Mouse (Mus musculus): ENCODE data around the gene Cacnb1.

The Cacnb1 gene

DNA sequence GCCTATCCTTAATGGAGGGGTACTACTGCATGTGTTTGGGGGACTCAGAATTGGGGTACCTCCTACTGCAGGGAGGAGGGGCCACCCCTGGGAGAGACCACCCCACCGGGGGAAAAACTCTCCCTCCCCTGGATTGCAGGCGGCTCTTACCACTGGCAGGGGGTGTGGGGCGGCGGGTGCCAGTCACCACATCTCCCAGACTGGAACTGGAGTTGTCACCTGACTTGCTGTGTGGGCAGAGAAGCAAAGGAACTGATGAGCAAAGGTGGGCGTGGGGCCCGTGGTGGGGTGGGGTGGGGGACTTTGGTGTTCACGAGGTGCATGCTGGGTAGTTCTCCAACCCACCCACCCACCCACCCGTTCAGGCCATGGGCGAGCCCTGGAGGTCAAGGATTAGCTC, 11.1 kb downstream of the Cacnb1 start:
- Histone ChIP-seq H3K27me3 (ENCODE audit: control insufficient read depth, insufficient read depth, low read length, poor library complexity, severe bottlenecking) (no peaks in the 10 kb centered on the region), H3K36me3 (ENCODE audit: control insufficient read depth, insufficient read depth, low read length, poor library complexity, severe bottlenecking) (no peaks in the 10 kb centered on the region; the same call in 1 of the 2 replicates)
- DNase-seq (ENCODE audit: low read depth, low spot score), result no peak

GRCm38 (mm10) chr11:98008087-98008486, 14.7 kb downstream of the Cacnb1 start:
- Histone ChIP-seq H3K27me3 (ENCODE audit: control insufficient read depth, insufficient read depth, low read length, poor library complexity, severe bottlenecking) (no peaks in the 10 kb centered on the region), H3K36me3 (ENCODE audit: control insufficient read depth, insufficient read depth, low read length, poor library complexity, severe bottlenecking) (no peaks in the 10 kb centered on the region)
- DNase-seq (ENCODE audit: low read depth, low spot score), result peak; percentile 54

GRCm38 (mm10) chr11:98005686-98006085, 17.1 kb downstream of the Cacnb1 start:
- H3K36me3 ChIP-seq (ENCODE audit: control insufficient read depth, insufficient read depth, low read length, poor library complexity, severe bottlenecking), result no peaks in the 10 kb centered on the region
- H3K27me3 ChIP-seq (ENCODE audit: control insufficient read depth, insufficient read depth, low read length, poor library complexity, severe bottlenecking), result no peaks in the 10 kb centered on the region
- DNase-seq (ENCODE audit: low read depth, low spot score), result no peak

DNA sequence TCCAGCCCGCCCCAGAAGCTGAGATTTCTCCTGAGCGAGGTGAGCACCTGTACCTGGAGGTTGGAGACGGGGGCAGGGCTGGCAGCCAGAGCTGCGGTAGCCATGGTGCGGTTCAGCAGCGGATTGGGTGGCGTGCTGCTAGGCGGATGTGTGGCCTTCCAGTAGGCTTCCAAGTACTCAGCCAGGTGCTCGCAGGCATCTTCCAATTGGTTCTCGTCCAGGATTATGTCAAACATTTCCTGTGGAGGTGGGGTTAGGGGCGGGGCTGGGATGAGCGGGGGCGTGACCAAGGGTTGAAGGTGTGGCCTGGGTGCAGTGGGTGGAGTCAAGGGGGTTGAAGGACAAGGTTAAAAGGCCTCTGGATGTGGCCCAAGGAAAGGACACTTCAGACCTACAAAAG, 17.8 kb downstream of the Cacnb1 start:
- H3K27me3 ChIP-seq (ENCODE audit: control insufficient read depth, insufficient read depth, low read length, poor library complexity, severe bottlenecking), result no peaks in the 10 kb centered on the region
- DNase-seq (ENCODE audit: low read depth, low spot score), result no peak
- H3K36me3 ChIP-seq (ENCODE audit: control insufficient read depth, insufficient read depth, low read length, poor library complexity, severe bottlenecking), result no peaks in the 10 kb centered on the region

DNA sequence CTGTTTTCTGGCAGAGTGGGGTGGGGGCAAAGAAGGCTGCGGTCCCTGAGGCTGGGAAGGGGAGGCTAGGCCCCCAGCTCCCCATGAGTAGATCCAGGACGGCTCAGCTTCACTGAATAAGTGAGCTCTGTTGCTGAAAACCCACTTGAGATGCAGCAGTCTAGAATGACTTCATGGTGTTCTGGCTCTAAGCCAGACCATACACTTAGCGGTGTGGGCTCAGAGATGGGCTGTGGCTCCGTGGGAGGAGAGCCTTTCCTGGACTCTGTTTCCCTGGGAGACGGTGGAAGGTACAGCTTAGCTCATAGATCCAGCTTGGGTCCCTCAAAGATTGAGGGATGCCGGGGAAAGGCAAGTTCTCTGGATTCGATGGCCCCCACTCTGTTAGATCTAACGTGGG, 18.7 kb downstream of the Cacnb1 start:
- DNase-seq (ENCODE audit: low read depth, low spot score), result no peak
- H3K36me3 ChIP-seq (ENCODE audit: control insufficient read depth, insufficient read depth, low read length, poor library complexity, severe bottlenecking), result no peaks in the 10 kb centered on the region

GRCm38 (mm10) chr11:98003171-98003671, 19.6 kb downstream of the Cacnb1 start:
- no peaks in the 10 kb centered on the region for H3K27me3 ChIP-seq (ENCODE audit: control insufficient read depth, insufficient read depth, low read length, poor library complexity, severe bottlenecking)
- H3K36me3 ChIP-seq (ENCODE audit: control insufficient read depth, insufficient read depth, low read length, poor library complexity, severe bottlenecking), result no peaks in the 10 kb centered on the region
- peak; percentile 62 for DNase-seq (ENCODE audit: low read depth, low spot score)

More for the DNA sequence above, 18.7 kb downstream of the Cacnb1 start:
- H3K27me3 ChIP-seq (ENCODE audit: control insufficient read depth, insufficient read depth, low read length, poor library complexity, severe bottlenecking), result no peaks in the 10 kb centered on the region

GRCm38 (mm10) chr11:98002627-98003026, 20.2 kb downstream of the Cacnb1 start:
- peak; percentile 94 for DNase-seq (ENCODE audit: low read depth, low spot score)
- Histone ChIP-seq H3K27me3 (ENCODE audit: control insufficient read depth, insufficient read depth, low read length, poor library complexity, severe bottlenecking) (no peaks in the 10 kb centered on the region), H3K36me3 (ENCODE audit: control insufficient read depth, insufficient read depth, low read length, poor library complexity, severe bottlenecking) (no peaks in the 10 kb centered on the region)

- DNase-seq (ENCODE audit: low read depth, low spot score), result peak; percentile 47
- no peaks in the 10 kb centered on the region for H3K36me3 ChIP-seq (ENCODE audit: control insufficient read depth, insufficient read depth, low read length, poor library complexity, severe bottlenecking)
- no peaks in the 10 kb centered on the region for H3K27me3 ChIP-seq (ENCODE audit: control insufficient read depth, insufficient read depth, low read length, poor library complexity, severe bottlenecking)
Measured at GRCm38 (mm10) chr11:98001986-98002385, 20.8 kb downstream of the Cacnb1 start.

GRCm38 (mm10) chr11:98001351-98001824, 21.4 kb downstream of the Cacnb1 start:
- H3K27me3 ChIP-seq (ENCODE audit: control insufficient read depth, insufficient read depth, low read length, poor library complexity, severe bottlenecking), result no peaks in the 10 kb centered on the region
- no peaks in the 10 kb centered on the region for H3K36me3 ChIP-seq (ENCODE audit: control insufficient read depth, insufficient read depth, low read length, poor library complexity, severe bottlenecking)
- peak; percentile 48 for DNase-seq (ENCODE audit: low read depth, low spot score)

- Histone ChIP-seq H3K36me3 (ENCODE audit: control insufficient read depth, insufficient read depth, low read length, poor library complexity, severe bottlenecking) (no peaks in the 10 kb centered on the region), H3K27me3 (ENCODE audit: control insufficient read depth, insufficient read depth, low read length, poor library complexity, severe bottlenecking) (no peaks in the 10 kb centered on the region)
- DNase-seq (ENCODE audit: low read depth, low spot score), result peak; percentile 90
Measured at GRCm38 (mm10) chr11:98000378-98001140, 22.3 kb downstream of the Cacnb1 start.

DNA sequence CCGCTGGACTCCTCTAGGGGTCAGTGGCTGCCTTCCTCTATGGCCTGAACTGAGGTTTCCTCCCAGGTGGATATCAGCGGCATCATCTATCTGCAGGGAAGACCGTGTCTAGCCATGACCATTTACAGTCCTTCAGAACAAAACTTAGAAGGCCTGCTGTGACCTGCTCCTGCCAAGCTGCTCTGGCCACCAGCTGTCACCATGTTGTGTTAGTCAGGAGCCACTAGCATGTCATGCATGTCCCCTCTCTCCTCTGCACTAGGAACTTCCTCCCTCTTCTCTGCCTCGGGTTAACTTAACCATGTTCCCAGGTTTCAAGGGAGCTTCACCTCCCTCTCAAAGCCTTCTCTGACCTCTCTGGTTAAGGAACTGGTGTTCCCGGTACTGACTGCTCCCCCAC, 23.1 kb downstream of the Cacnb1 start:
- Histone ChIP-seq H3K36me3 (ENCODE audit: control insufficient read depth, insufficient read depth, low read length, poor library complexity, severe bottlenecking) (no peaks in the 10 kb centered on the region), H3K27me3 (ENCODE audit: control insufficient read depth, insufficient read depth, low read length, poor library complexity, severe bottlenecking) (no peaks in the 10 kb centered on the region)
- peak; percentile 65 for DNase-seq (ENCODE audit: low read depth, low spot score)

GRCm38 (mm10) chr11:97998898-97999608, 23.8 kb downstream of the Cacnb1 start:
- no peaks in the 10 kb centered on the region for H3K27me3 ChIP-seq (ENCODE audit: control insufficient read depth, insufficient read depth, low read length, poor library complexity, severe bottlenecking)
- DNase-seq (ENCODE audit: low read depth, low spot score), result peak; percentile 97
- no peaks in the 10 kb centered on the region for H3K36me3 ChIP-seq (ENCODE audit: control insufficient read depth, insufficient read depth, low read length, poor library complexity, severe bottlenecking)

GRCm38 (mm10) chr11:97998074-97998793, 24.6 kb downstream of the Cacnb1 start:
- peak; percentile 49 for DNase-seq (ENCODE audit: low read depth, low spot score)
- Histone ChIP-seq H3K36me3 (ENCODE audit: control insufficient read depth, insufficient read depth, low read length, poor library complexity, severe bottlenecking) (no peaks in the 10 kb centered on the region), H3K27me3 (ENCODE audit: control insufficient read depth, insufficient read depth, low read length, poor library complexity, severe bottlenecking) (no peaks in the 10 kb centered on the region)

- H3K36me3 ChIP-seq (ENCODE audit: control insufficient read depth, insufficient read depth, low read length, poor library complexity, severe bottlenecking), result no peaks in the 10 kb centered on the region
- DNase-seq (ENCODE audit: low read depth, low spot score), result no peak
- H3K27me3 ChIP-seq (ENCODE audit: control insufficient read depth, insufficient read depth, low read length, poor library complexity, severe bottlenecking), result no peaks in the 10 kb centered on the region
Measured at GRCm38 (mm10) chr11:97997387-97997960, 25.4 kb downstream of the Cacnb1 start.
